Mouse (Mus musculus) fat pad, adult 2 months (tissue): Measurements from ENCODE around the gene Bin2.

Experiments used
- DNase-seq: peaks from one replicate; pipeline ENCODE4 v3.0.0-alpha.2; 2011; ENCODE audit warnings: low read depth, low spot score; ENCODE audit errors: extremely low read depth

Bin2 gene

GRCm38 (mm10) chr15:100654271-100654670 lies 15.1 kb downstream of the Bin2 start:
- DNase-seq, result no peak

GRCm38 (mm10) chr15:100651610-100652009 lies 17.7 kb downstream of the Bin2 start:
- DNase-seq, result no peak

GRCm38 (mm10) chr15:100650111-100650510 lies 19.2 kb downstream of the Bin2 start:
- no peak for DNase-seq

GRCm38 (mm10) chr15:100646161-100646560 lies 23.2 kb downstream of the Bin2 start:
- no peak for DNase-seq

GRCm38 (mm10) chr15:100642451-100642850 lies 26.9 kb downstream of the Bin2 start:
- DNase-seq, result no peak

GRCm38 (mm10) chr15:100641226-100641810 lies 28.0 kb downstream of the Bin2 start:
- DNase-seq, result peak; percentile 87

GRCm38 (mm10) chr15:100639972-100640750 lies 29.2 kb downstream of the Bin2 start:
- no peak for DNase-seq

- no peak for DNase-seq
Observed at GRCm38 (mm10) chr15:100637661-100638060, 31.7 kb downstream of the Bin2 start.

GRCm38 (mm10) chr15:100636700-100637501 lies 32.5 kb downstream of the Bin2 start, which contains the start of gene Smagp:
Gene Smagp, minus strand, starts transcription at chr15:100636940.
- DNase-seq, result no peak

GRCm38 (mm10) chr15:100635851-100636645 lies 33.3 kb downstream of the Bin2 start:
- no peak for DNase-seq

- DNase-seq, result no peak
Observed at GRCm38 (mm10) chr15:100635239-100635638, 34.1 kb downstream of the Bin2 start.

GRCm38 (mm10) chr15:100633341-100633740 lies 36.0 kb downstream of the Bin2 start:
- DNase-seq, result no peak

GRCm38 (mm10) chr15:100632323-100632722 lies 37.0 kb downstream of the Bin2 start:
- no peak for DNase-seq

GRCm38 (mm10) chr15:100631454-100632170 lies 37.7 kb downstream of the Bin2 start:
- DNase-seq, result no peak

GRCm38 (mm10) chr15:100630126-100630525 lies 39.2 kb downstream of the Bin2 start:
- DNase-seq, result no peak

- no peak for DNase-seq
Observed at GRCm38 (mm10) chr15:100628797-100629196, 40.6 kb downstream of the Bin2 start.

GRCm38 (mm10) chr15:100627774-100628370 lies 41.5 kb downstream of the Bin2 start:
- DNase-seq, result no peak

- no peak for DNase-seq
Observed at GRCm38 (mm10) chr15:100627287-100627686, 42.1 kb downstream of the Bin2 start.

- DNase-seq, result no peak
Observed at GRCm38 (mm10) chr15:100624435-100624834, 44.9 kb downstream of the Bin2 start.

- DNase-seq, result no peak
Observed at GRCm38 (mm10) chr15:100623754-100624153, 45.6 kb downstream of the Bin2 start.
